Mouse (Mus musculus) NIH3T3 (cell line): ENCODE results near the gene Fam117b.
A peak's percentile ranks its signal among the peaks of the same experiment; 100 is the strongest.

Experiments
- DNase-seq: peaks from one replicate; pipeline ENCODE4 v3.0.0-alpha.2; 2012; ENCODE audit warnings: low read depth

Fam117b gene

GRCm38 (mm10) chr1:59987399-59988040, 74.7 kb downstream of the Fam117b start:
- no peak for DNase-seq

DNA sequence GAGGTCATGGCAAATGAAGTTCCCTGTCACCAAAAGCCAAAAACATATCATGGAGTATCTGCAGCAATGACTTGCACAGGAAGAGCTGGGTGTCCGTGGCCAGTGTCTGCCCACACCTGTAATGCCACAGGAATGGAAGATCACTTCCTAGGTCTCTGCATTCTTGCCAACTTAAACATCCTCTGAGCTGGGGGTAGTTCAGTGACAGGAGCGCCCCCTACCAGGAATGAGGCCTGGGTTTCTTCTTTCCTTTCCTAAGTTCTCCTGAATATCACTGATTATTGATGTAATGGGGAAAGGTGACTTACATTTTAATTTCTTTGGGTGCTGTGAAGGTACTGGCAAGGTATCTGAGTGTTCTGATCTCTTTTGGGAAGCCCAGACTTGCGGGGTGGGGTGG, 82.8 kb downstream of the Fam117b start:
- no peak for DNase-seq

DNA sequence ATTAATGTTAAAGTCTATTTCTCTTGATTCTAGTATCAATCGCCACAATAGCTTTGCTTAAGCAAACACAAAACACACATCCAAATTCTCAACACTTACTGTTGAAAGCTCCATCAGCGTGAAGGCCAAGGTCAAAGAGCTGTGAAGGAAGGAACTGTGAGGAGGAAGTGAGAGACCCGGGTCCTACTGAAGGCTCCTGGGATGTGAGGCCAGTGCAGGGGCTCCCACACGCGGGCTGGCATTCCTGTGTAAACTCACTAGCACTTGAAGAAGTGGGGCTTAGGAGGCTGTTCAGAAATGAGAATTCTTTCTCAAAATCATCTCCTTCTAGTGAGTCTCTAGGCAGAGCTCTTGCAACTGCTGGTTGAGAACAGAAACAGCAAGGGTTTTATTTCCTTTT, 84.5 kb downstream of the Fam117b start:
- no peak for DNase-seq

DNA sequence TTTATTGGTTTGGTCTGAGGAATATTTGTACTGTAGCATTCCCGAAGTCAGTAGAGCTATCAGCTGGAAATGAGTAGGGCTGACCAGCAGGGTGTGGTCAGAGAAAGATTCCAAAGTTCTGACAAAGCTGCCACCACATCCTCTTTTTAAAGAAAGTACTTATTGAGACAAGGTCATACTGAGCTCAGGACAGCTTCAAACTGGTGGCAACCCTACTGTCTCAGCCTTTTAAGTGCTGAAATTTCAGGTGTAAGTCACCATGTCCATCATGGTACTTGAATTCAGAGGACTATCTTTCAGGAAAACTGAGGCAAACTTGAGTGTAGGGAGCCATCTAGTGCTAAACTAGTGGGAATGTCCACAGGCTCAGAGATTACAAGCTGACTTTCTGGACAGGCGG, 87.5 kb downstream of the Fam117b start:
- peak; percentile 70 for DNase-seq

DNA sequence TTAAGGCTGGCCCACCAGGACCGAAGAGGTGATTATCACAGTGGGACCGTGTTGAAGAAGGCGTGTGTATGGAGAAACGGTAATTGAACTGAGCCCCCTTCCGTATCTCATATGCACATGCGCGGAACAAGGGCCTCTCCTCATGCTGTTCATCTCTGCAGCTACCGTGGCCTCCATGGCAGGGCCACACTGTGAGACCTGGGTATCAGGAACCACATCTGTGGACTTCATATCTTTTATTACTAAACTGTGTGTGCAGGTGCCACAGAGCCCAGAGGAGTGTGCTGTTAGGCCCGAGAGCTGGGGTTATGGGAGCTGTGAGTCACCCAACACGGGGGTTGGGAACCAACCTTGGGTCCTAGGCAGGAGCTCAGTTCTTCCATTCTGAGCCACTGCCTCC, 94.5 kb downstream of the Fam117b start:
- DNase-seq, result no peak

DNA sequence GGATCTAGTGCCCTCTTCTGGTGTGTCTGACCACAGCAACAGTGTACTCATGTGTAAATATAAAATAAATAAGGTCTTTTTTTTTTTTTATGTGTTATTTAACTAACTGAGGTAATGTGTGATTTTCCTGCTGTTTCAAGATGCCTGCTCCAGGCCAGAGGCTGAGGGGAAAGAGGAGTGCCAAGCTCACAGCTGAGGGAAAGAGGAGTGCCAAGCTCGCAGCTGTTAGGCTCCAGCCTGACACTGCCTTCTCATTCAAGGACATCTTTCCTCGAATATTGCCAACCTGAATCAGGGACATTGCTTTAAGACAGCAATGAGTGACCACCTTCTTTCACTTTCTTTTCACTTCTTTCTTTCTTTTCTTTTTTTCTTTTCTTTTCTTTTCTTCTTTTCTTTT, 95.9 kb downstream of the Fam117b start:
- no peak for DNase-seq

- DNase-seq, result no peak
Measured at GRCm38 (mm10) chr1:60013779-60014178, 101.0 kb downstream of the Fam117b start.

DNA sequence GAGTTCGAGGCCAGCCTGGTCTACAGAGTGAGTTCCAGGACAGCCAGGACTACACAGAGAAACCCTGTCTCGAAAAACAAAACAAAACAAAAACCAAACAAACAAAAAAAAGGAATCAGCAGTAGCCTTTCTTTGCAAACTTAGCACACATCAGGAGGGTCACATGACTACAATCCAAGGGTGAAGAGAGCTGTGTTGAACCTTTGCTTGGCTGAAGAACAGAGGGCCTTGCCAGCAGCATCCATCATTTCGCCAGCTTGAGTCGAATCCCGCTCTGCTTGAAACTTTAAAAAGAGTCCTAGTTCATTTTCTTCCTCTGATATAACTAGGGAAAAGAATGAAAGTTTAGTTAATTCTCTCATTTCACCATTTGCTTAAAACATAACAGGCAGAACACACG, 102.7 kb downstream of the Fam117b start:
- peak; percentile 29 for DNase-seq

DNA sequence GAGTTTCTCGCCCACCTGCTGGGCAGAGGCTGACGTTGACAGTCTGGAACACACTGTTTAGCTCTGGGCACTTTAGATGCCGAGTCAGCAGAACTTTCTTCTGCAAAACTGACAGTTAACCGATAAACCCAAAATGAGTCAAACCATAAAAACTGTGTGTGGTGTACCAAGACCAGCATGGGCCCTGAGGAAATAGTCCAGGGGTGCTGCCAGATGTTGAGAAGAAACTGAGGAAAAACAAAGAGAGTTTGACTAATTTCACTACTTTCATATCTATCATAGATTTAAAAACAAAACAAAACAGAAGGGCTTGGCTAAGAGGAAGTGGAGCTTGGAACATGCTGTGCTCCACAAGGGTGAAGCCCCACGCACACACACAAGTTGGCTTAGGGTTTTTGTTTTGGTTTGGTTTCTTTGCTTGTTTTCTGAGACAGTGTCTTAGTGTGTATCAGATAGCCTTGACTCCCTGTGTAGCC, 103.4 kb downstream of the Fam117b start:
- no peak for DNase-seq

- no peak for DNase-seq
Measured at GRCm38 (mm10) chr1:60017031-60017469, 104.2 kb downstream of the Fam117b start.
